Mouse (Mus musculus): ENCODE results near the gene H2al1m.
"Not testable (repeated sequence)": the region's sequence is repeated elsewhere in the genome, so short reads cannot be mapped to it uniquely, and the experiment has no call there.

Gene H2al1m

GRCm38 (mm10) chrX:9303455-9303854 is 19.9 kb downstream of the H2al1m start:
- in situ Hi-C loops (cut with MboI; ENCODE audit: unreplicated experiment in 2 of 2), result loop anchor here in 1 of 2 experiments (25.0 kb wide), 1 partner anchor 359 kb away; the partner anchor contains the start of gene Dynlt3

- in situ Hi-C loops (cut with MboI; ENCODE audit: unreplicated experiment in 2 of 2), result loop anchor here in 1 of 2 experiments (25.0 kb wide), 1 partner anchor 346 kb away; the partner anchor contains the start of gene Dynlt3
Measured at GRCm38 (mm10) chrX:9316457-9316856, 32.9 kb downstream of the H2al1m start.

GRCm38 (mm10) chrX:9327954-9328353 is 44.4 kb downstream of the H2al1m start:
- in situ Hi-C loops (cut with MboI; ENCODE audit: unreplicated experiment in 2 of 2), result not testable (repeated sequence)

- in situ Hi-C loops (cut with MboI; ENCODE audit: unreplicated experiment in 2 of 2), result not testable (repeated sequence)
Measured at GRCm38 (mm10) chrX:9332366-9332962, 48.9 kb downstream of the H2al1m start.

GRCm38 (mm10) chrX:9333035-9333434 is 49.5 kb downstream of the H2al1m start:
- in situ Hi-C loops (cut with MboI; ENCODE audit: unreplicated experiment in 2 of 2), result not testable (repeated sequence)

All from v-Abl transformed pro-B cells (cell line).